Mouse (Mus musculus) kidney, adult 2 months (tissue): ENCODE measurements around the gene Ldb2. TPM values are rescaled to one million over a fixed set of nuclear protein-coding genes. Genes with fewer than 3 reads are reported as not detected.

ENCODE experiments used
- DNase-seq: peaks from one replicate; pipeline ENCODE4 v3.0.0; 2021
- H3K27ac ChIP-seq: fragments of 200-500 bp; 2 replicates; pipeline ENCODE4 v1.5.1; 2012; ENCODE audit warnings: low read depth, low read length, control low read depth, inconsistent platforms; ENCODE audit not compliant: insufficient read depth
- H3K27me3 ChIP-seq: fragments of 200-500 bp; replicated peaks from 2 replicates; pipeline ENCODE4 v1.6.1; 2012; ENCODE audit warnings: mild to moderate bottlenecking, moderate library complexity, low read length, inconsistent platforms; ENCODE audit not compliant: control insufficient read depth, insufficient read depth
- H3K36me3 ChIP-seq: fragments of 200-500 bp; 2 replicates; pipeline ENCODE4 v1.6.1; 2012; ENCODE audit warnings: mild to moderate bottlenecking, moderate library complexity, low read length, inconsistent platforms; ENCODE audit not compliant: control insufficient read depth, insufficient read depth
- H3K4me1 ChIP-seq: fragments of 200-500 bp; 2 replicates; pipeline ENCODE4 v1.6.1; 2011; ENCODE audit warnings: low read length; ENCODE audit not compliant: control insufficient read depth, insufficient read depth
- H3K4me3 ChIP-seq: fragments of 200-500 bp; 2 replicates; pipeline ENCODE4 v1.5.1; 2011; ENCODE audit warnings: mild to moderate bottlenecking, low read depth, low read length, control low read depth; ENCODE audit not compliant: insufficient read depth
- CTCF ChIP-seq: fragments of 200-500 bp; conservative IDR thresholded peaks from 2 replicates; pipeline ENCODE4 v1.5.1; 2011; ENCODE audit warnings: low read depth, mild to moderate bottlenecking, control low read depth, low read length, moderate library complexity, mixed read lengths; ENCODE audit not compliant: insufficient read depth, insufficient read length
- POLR2A ChIP-seq: fragments of 200-500 bp; IDR thresholded peaks from one replicate; pipeline ENCODE4 v1.6.1; 2011; ENCODE audit warnings: low read depth, low read length, control low read depth
- WGBS: fragments of 180-500 bp; shearing (Covaris S2); methylation state at CpG from one replicate; pipeline ENCODE4 v1.1.7; 2018; 5-methylcytosine and 5-hydroxymethylcytosine counted together
- polyA plus RNA-seq: library from polyadenylated mRNA; depleted of rRNA; stranded (reverse); fragments of >200 nt; gene quantifications from 2 replicates; pipeline ENCODE4 v1.2.3, GENCODE M21; 2012

Ldb2 gene
- polyA plus RNA-seq, 1 experiment = 55.0 TPM

GRCm38 (mm10) chr5:44589318-44589717 is 210.2 kb downstream of the Ldb2 start:
- H3K4me3 ChIP-seq = no peak overlapping the region
- 20% methylated on average over 1 of the region's 1 CpGs for WGBS
- no peak overlapping the region for H3K27ac ChIP-seq
- no peaks in the 10 kb centered on the region for H3K27me3 ChIP-seq
- H3K4me1 ChIP-seq = 0 out of 2 replicates have a peak, but pooled peaks cover 3% of the 10 kb centered on the region
- peak; percentile 53 for DNase-seq
- TF ChIP-seq POLR2A (no peak), CTCF (no peak)
- no peaks in the 10 kb centered on the region for H3K36me3 ChIP-seq

- H3K4me1 ChIP-seq = no peaks in the 10 kb centered on the region
- H3K36me3 ChIP-seq = no peaks in the 10 kb centered on the region
- H3K27me3 ChIP-seq = no peaks in the 10 kb centered on the region
- WGBS = 47% methylated on average over 5 of the region's 5 CpGs
- H3K4me3 ChIP-seq = no peak overlapping the region
- no peak for DNase-seq
- H3K27ac ChIP-seq = no peak overlapping the region
- TF ChIP-seq CTCF (no peak), POLR2A (no peak)
These were observed 212.9 kb downstream of the Ldb2 start for GRCm38 (mm10) chr5:44586571-44586970.

- Histone ChIP-seq H3K4me1 (0 out of 2 replicates have a peak, but pooled peaks cover 3% of the 10 kb centered on the region), H3K4me3 (no peak overlapping the region), H3K27ac (no peak overlapping the region), H3K36me3 (no peaks in the 10 kb centered on the region), H3K27me3 (no peaks in the 10 kb centered on the region)
- 57% methylated on average over 10 of the region's 10 CpGs for WGBS
- peak; percentile 33 for DNase-seq
- TF ChIP-seq CTCF (no peak), POLR2A (no peak)
These were observed 219.5 kb downstream of the Ldb2 start for GRCm38 (mm10) chr5:44579899-44580459.

- Histone ChIP-seq H3K27ac (no peak overlapping the region), H3K4me1 (0 out of 2 replicates have a peak, but pooled peaks cover 3% of the 10 kb centered on the region), H3K4me3 (no peak overlapping the region), H3K27me3 (no peaks in the 10 kb centered on the region), H3K36me3 (no peaks in the 10 kb centered on the region)
- WGBS = 53% methylated on average over 2 of the region's 2 CpGs
- TF ChIP-seq POLR2A (no peak), CTCF (no peak)
- no peak for DNase-seq
These were observed 222.7 kb downstream of the Ldb2 start for GRCm38 (mm10) chr5:44576682-44577349.

GRCm38 (mm10) chr5:44574681-44575080 is 224.8 kb downstream of the Ldb2 start:
- DNase-seq = no peak
- Histone ChIP-seq H3K27me3 (no peaks in the 10 kb centered on the region), H3K36me3 (no peaks in the 10 kb centered on the region), H3K4me3 (no peak overlapping the region), H3K4me1 (no peaks in the 10 kb centered on the region), H3K27ac (no peak overlapping the region)
- TF ChIP-seq CTCF (no peak), POLR2A (no peak)
- 97% methylated on average over 1 of the region's 1 CpGs for WGBS

GRCm38 (mm10) chr5:44553765-44554352 is 245.6 kb downstream of the Ldb2 start:
- H3K27me3 ChIP-seq = no peaks in the 10 kb centered on the region
- H3K36me3 ChIP-seq = no peaks in the 10 kb centered on the region
- DNase-seq = peak; percentile 61
- no peaks in the 10 kb centered on the region for H3K4me1 ChIP-seq
- WGBS = 62% methylated on average over 11 of the region's 11 CpGs
- no peak for TF ChIP-seq CTCF
- TF ChIP-seq POLR2A = no peak
- H3K27ac ChIP-seq = peak overlapping the region; percentile 16
- no peak overlapping the region for H3K4me3 ChIP-seq

- no peaks in the 10 kb centered on the region for H3K36me3 ChIP-seq
- H3K27ac ChIP-seq = no peak overlapping the region
- no peak for TF ChIP-seq POLR2A
- no peak for TF ChIP-seq CTCF
- DNase-seq = peak; percentile 42
- H3K27me3 ChIP-seq = no peaks in the 10 kb centered on the region
- no peaks in the 10 kb centered on the region for H3K4me1 ChIP-seq
- H3K4me3 ChIP-seq = no peak overlapping the region
These were observed 246.3 kb downstream of the Ldb2 start for GRCm38 (mm10) chr5:44553155-44553554.
